Mouse (Mus musculus) C2C12 (cell line): Measurements from ENCODE around the gene Nfatc4.

ENCODE experiments used
- CTCF ChIP-seq: IDR thresholded peaks from one replicate; pipeline ENCODE4 v1.5.1; 2011; ENCODE audit not compliant: control insufficient read depth, insufficient read depth, insufficient read length
- MAX ChIP-seq: IDR thresholded peaks from one replicate; pipeline ENCODE4 v1.6.1; 2011; ENCODE audit warnings: mild to moderate bottlenecking, control low read depth

DNA sequence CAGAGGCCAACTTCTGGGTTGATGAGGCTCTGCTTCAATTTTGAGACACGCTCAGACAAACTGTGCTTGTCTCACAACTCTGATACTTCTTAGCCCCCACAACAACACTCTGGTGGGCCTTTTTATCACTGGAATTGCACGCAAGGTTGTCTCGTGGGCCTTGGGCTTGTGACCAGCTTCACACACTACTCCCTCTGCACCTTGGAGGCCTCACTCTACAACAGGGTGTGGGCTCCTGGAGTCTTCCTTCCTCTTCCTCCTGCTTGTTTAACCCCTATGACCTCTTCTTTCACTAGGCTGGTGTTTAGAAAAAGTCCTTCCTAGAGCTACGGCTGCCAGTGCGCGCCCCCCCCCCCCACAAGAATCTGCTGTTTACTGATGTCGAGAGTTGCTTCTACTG lies 46.2 kb upstream of the Nfatc4 start:
- TF ChIP-seq CTCF (no peak), MAX (no peak)
